25 mouse cellular contexts compared by ENCODE assay signal in genomic region chr16:30528386-30528785, GRCm38 (mm10). TPM values are rescaled to one million over a fixed set of nuclear protein-coding genes. Genes with fewer than 3 reads are reported as not detected.
DNase-seq lines count a peak whose midpoint lies in the region; ATAC-seq and TF ChIP-seq lines count a peak whose summit lies in the region.
"Had no signal": no experiment of that assay in that cellular context is flagged by ENCODE, and none has a peak within 500 bp of the region (broad histone marks: within the 10 kb centered on the region; RNA-seq: fewer than 3 reads in every experiment).

No protein-coding gene starts in this region.

- H3K9me3 ChIP-seq in hindbrain, embryonic 12.5 days (replicated peaks): no peaks in the 10 kb centered on the region
- H3K9me3 ChIP-seq in hindbrain, postnatal 0 days (ENCODE audit: low read length): no peaks in the 10 kb centered on the region
- H3K9me3 ChIP-seq: embryonic facial prominence, embryonic 10.5 days; embryonic facial prominence, embryonic 12.5 days; forebrain, embryonic 10.5 days; forebrain, embryonic 12.5 days; G1E had no signal

- peaks cover 53% of the 10 kb centered on the region for H3K36me3 ChIP-seq in hindbrain, embryonic 12.5 days
- H3K36me3 ChIP-seq in hindbrain, postnatal 0 days (ENCODE audit: insufficient read depth, low read length): peaks cover 9% of the 10 kb centered on the region; the same call in 1 of the 2 replicates

- 0 out of 2 replicates have a peak, but pooled peaks cover 2% of the 10 kb centered on the region for H3K4me1 ChIP-seq in hindbrain, embryonic 12.5 days
- H3K4me1 ChIP-seq in hindbrain, postnatal 0 days (ENCODE audit: insufficient read depth, low read length): 0 out of 2 replicates have a peak, but pooled peaks cover 4% of the 10 kb centered on the region
- H3K4me1 ChIP-seq: forebrain, embryonic 12.5 days had no signal

- 85% methylated on average over 8 of the region's 8 CpGs for WGBS in hindbrain, embryonic 12.5 days
- WGBS in hindbrain, postnatal 0 days: 88% methylated on average over 8 of the region's 8 CpGs

- H3K4me2 ChIP-seq in hindbrain, embryonic 12.5 days (replicated peaks): no peak overlapping the region
- H3K4me2 ChIP-seq in hindbrain, postnatal 0 days (ENCODE audit: low read depth, low read length): no peak overlapping the region
- H3K4me2 ChIP-seq: embryonic facial prominence, embryonic 12.5 days; forebrain, embryonic 12.5 days had no signal

- H3K9ac ChIP-seq in hindbrain, embryonic 12.5 days: no peak overlapping the region
- H3K9ac ChIP-seq in hindbrain, postnatal 0 days (replicated peaks; ENCODE audit: low read length): no peak overlapping the region
- H3K9ac ChIP-seq: embryonic facial prominence, embryonic 12.5 days; forebrain, embryonic 12.5 days had no signal

- no peak overlapping the region for H3K4me3 ChIP-seq in hindbrain, embryonic 12.5 days
- no peak overlapping the region for H3K4me3 ChIP-seq in hindbrain, postnatal 0 days (ENCODE audit: low read length)
- H3K4me3 ChIP-seq: embryonic facial prominence, embryonic 10.5 days; embryonic facial prominence, embryonic 12.5 days; erythroblast, embryonic 14.5 days; forebrain, embryonic 10.5 days; forebrain, embryonic 12.5 days had no signal

- no peak overlapping the region for H3K27ac ChIP-seq in hindbrain, embryonic 12.5 days
- H3K27ac ChIP-seq in hindbrain, postnatal 0 days: no peak overlapping the region
- H3K27ac ChIP-seq: embryonic facial prominence, embryonic 10.5 days; embryonic facial prominence, embryonic 12.5 days; forebrain, embryonic 10.5 days; forebrain, embryonic 12.5 days had no signal

- ATAC-seq in granulocyte monocyte progenitor cell, adult 5-6 weeks (replicated peaks; ENCODE audit: poor library complexity, severe bottlenecking): 0 out of 2 replicates have a peak, but pooled peaks have one; percentile 13
- no peak for ATAC-seq in hindbrain, embryonic 12.5 days (ENCODE audit: low FRiP score)
- no peak for ATAC-seq in hindbrain, postnatal 0 days
- ATAC-seq: CD4-positive, CD25-positive, alpha-beta regulatory T cell, adult 4 months; forebrain, embryonic 14.5 days; forebrain, embryonic 16.5 days had no signal

- TF ChIP-seq CTCF in hindbrain, postnatal 0 days (IDR thresholded peaks at IDR 0.05; ENCODE audit: low read depth): no peak

- no peaks in the 10 kb centered on the region for H3K27me3 ChIP-seq in hindbrain, embryonic 12.5 days
- H3K27me3 ChIP-seq in hindbrain, postnatal 0 days (ENCODE audit: insufficient read depth, low read length): no peaks in the 10 kb centered on the region
- H3K27me3 ChIP-seq: embryonic facial prominence, embryonic 12.5 days; forebrain, embryonic 12.5 days had no signal

- DNase-seq in 3134 (ENCODE audit: extremely low read depth, insufficient read length, low spot score) (peak; percentile 45), 3T3-L1 (ENCODE audit: low read depth, low spot score) (peak; percentile 82), NIH3T3 (ENCODE audit: low read depth) (peak; percentile 76)
- DNase-seq in hindbrain, postnatal 0 days (ENCODE audit: low spot score): no peak
- no peak for DNase-seq in layer of hippocampus, adult 11-12 months (ENCODE audit: low spot score)
- no peak for DNase-seq in adrenal gland, adult 18-20 months (ENCODE audit: low spot score in 2 of 2)
- DNase-seq: adrenal gland, adult 8-10 months; adrenal gland, postnatal 14 days; adrenal gland, postnatal 36 days; cerebellum, adult 11-12 months; cerebellum, adult 2 months; cerebellum, adult 9-10 months; cerebellum, postnatal 10 days; cerebellum, postnatal 25 days had no signal

RNA-seq across cellular contexts. Expression of gene Tmem44, which starts 22.3 kb away (rescaled TPM):
- 1.4 TPM in 1 of 2 replicates, not detected in the other for total RNA-seq in granulocyte monocyte progenitor cell, adult 5-6 weeks (2014; fragmentation: Nextera tagmentation)
- total RNA-seq in granulocyte monocyte progenitor cell, adult 5-6 weeks (2017): 0.21 and 0.30 TPM in 2 replicates
- 58.7 and 60.2 TPM in 2 replicates for polyA plus RNA-seq in hindbrain, embryonic 12.5 days (2016; fragmentation: Nextera tagmentation; extraction: Ambion mirVana)
- total RNA-seq in hindbrain, postnatal 0 days (2014; rRNA removed): 83.9 and 92.9 TPM in 2 replicates
- 41.8 and 44.6 TPM in 2 replicates for polyA plus RNA-seq in hindbrain, postnatal 0 days (2015; fragmentation: Nextera tagmentation; extraction: Ambion mirVana)
- 1 to 10 TPM; 3.7 to 4.2 TPM for total RNA-seq in adrenal gland, adult 18-20 months (2021)

RNA-seq across cellular contexts. Expression of gene Lsg1, which starts 59.0 kb away (rescaled TPM):
- 48.8 and 48.9 TPM in 2 replicates for total RNA-seq in granulocyte monocyte progenitor cell, adult 5-6 weeks (2014; fragmentation: Nextera tagmentation)
- total RNA-seq in granulocyte monocyte progenitor cell, adult 5-6 weeks (2017): 59.3 and 74.0 TPM in 2 replicates
- 69.4 and 75.7 TPM in 2 replicates for polyA plus RNA-seq in hindbrain, embryonic 12.5 days (2016; fragmentation: Nextera tagmentation; extraction: Ambion mirVana)
- 9.9 and 16.7 TPM in 2 replicates for total RNA-seq in hindbrain, postnatal 0 days (2014; rRNA removed)
- 42.1 and 45.4 TPM in 2 replicates for polyA plus RNA-seq in hindbrain, postnatal 0 days (2015; fragmentation: Nextera tagmentation; extraction: Ambion mirVana)
- 10 to 100 TPM; 38.5 to 39.5 TPM for total RNA-seq in adrenal gland, adult 18-20 months (2021)

Comparison
In these comparisons a context has a peak if more than half of its experiments do, and no peak if none do; other contexts are left out.
1. DNase-seq: peak in 3134 (single experiment), 3T3-L1 (single experiment) and NIH3T3 (single experiment); none in hindbrain, postnatal 0 days (single experiment), layer of hippocampus, adult 11-12 months (single experiment) and adrenal gland, adult 18-20 months (0 of 2).
2. RNA of gene Tmem44, which starts 22.3 kb away (total RNA-seq): 83.9 to 92.9 TPM in hindbrain, postnatal 0 days; 3.7 to 4.2 TPM in adrenal gland, adult 18-20 months and 0.21 to 1.4 TPM in granulocyte monocyte progenitor cell, adult 5-6 weeks; every median in the first group is over 10 times any median in the second.